Mouse (Mus musculus): ENCODE data around the gene Mip.
"Not testable (repeated sequence)": the region's sequence is repeated elsewhere in the genome, so short reads cannot be mapped to it uniquely, and the experiment has no call there.

Gene Mip

GRCm38 (mm10) chr10:128247020-128247732 lies 21.5 kb downstream of the Mip start:
- DNase-seq (ENCODE audit: low spot score) = no peak

- DNase-seq (ENCODE audit: low spot score) = no peak
Measured at GRCm38 (mm10) chr10:128250565-128250964, 24.9 kb downstream of the Mip start.

- no peak for DNase-seq (ENCODE audit: low spot score)
Measured at GRCm38 (mm10) chr10:128253677-128254255, 28.1 kb downstream of the Mip start, which contains the start of gene Apon. Gene Apon, plus strand, starts transcription at chr10:128254096.

GRCm38 (mm10) chr10:128255925-128256324 lies 30.3 kb downstream of the Mip start:
- no peak for DNase-seq (ENCODE audit: low spot score)

DNA sequence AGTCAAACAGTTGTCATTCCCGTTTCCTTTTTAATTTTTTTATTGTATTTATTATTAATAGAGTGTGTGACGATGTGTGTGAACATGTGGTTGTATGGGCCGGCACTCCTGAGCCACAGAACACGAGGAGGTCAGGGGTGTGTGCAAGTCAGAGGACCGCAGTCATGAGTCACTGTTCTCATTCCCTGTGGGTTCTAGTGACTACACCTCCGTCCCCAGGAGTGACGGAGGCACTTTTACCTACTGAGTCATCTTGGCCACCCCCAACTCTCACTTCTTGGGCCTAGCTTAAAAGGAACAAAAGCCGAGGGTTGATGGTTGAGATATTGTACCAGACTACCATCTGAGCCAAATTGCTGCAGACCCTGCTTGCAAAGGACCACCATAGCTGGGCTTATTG lies 30.7 kb downstream of the Mip start:
- DNase-seq (ENCODE audit: low spot score) = no peak

DNA sequence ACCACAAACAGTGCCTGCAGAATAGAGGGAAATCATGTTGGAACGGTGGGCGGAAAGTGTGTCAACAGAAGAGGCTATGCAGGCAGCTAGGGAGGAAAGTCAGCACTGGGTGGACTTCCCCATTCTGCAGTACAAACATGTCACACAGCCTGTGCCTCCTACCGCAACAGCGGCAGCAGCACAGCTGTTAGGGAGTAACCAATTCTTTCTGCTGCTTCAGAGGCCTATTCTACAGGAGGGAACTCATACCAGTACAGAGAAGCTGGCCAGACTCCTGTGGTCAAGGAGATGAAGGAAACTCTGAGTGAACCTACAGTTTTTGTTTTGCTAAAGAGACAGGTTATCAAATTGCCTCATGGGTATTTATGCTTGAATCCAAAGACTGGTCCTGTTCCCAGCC lies 33.3 kb downstream of the Mip start:
- DNase-seq (ENCODE audit: low spot score) = no peak

GRCm38 (mm10) chr10:128259946-128260345 lies 34.3 kb downstream of the Mip start:
- DNase-seq (ENCODE audit: low spot score) = no peak

DNA sequence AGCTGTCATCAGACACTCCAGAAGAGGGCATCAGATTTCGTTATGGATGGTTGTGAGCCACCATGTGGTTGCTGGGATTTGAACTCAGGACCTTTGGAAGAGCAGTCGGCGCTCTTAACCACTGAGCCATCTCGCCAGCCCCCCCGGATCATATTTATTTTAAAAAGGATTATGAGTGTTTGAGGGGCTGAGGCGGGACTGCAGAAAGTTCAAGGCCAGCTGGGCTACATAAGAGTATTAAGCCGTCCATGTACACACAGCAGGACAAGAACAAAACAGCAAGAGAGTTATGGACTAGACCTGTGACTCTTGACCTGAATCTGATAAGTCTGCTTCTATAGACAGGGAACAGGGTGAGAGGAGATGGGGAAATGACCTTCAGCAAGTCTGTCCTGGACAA lies 34.7 kb downstream of the Mip start:
- DNase-seq (ENCODE audit: low spot score) = not testable (repeated sequence)

- DNase-seq (ENCODE audit: low spot score) = no peak
Measured at GRCm38 (mm10) chr10:128262300-128262699, 36.7 kb downstream of the Mip start.

DNA sequence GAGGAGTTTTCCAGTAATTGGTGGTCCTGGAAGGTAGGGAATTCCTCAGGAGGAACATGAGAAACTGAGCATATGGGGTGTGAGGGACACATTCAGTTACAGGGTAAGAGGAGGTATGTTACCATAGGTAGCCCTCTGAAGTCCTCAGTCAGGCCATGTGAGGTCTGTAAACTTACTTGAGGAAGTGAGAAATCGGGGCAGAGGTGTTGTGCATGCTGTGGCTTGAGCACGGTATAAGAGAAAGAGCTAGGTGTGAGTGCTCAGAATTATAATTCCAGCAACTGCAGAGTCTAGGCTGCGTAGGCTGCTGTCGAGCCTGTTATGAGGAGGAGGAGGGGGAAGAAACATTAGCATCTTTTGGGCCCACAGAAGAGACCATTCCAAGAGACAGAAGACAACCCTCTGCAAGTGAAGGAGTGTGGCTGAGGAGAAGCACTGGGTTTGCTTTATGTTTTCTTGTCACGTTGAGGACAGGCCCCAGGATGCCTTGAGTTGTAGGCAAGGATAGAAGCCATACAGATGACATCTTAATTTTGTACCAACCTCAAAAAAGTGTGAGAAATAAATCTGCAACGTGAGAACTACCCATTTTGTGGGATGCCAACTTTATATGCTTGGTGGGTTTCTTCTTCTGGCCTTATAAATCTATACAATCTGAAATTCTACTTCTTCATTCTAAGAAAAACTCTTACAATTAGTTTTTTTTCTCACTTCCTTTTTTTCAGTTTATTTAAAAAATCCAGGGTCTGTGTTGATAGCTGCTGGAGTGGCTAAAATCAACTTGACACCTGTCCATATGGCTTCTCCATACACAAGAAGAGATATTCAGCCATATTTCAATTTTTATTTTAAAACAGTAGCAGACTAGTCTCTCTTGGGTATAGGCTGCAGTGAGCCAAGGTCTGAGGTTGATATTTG lies 38.0 kb downstream of the Mip start:
- DNase-seq (ENCODE audit: low spot score) = no peak

DNA sequence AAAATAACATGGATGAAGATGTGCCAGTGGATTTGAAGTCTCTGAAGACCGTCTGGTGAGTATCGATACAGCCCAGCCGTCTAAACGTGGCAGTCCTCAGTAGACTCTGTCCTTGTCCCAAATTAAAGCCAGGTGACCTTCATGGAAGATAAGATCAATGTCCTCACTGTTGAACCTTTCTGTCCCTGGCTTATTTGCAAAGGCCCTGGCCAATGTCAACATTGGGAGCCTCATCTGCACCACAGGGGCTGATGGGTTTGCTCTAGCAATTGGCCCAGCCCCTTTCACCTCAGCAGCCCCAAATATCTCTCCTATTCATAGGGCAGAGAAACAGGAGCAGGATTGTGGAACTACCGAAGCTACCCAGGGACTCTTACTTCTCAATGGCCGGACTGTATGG lies 42.7 kb downstream of the Mip start, which contains the start of gene Apof:
Apof (plus strand) TSS at position 301 of the 400 bp plus-strand sequence.
- no peak for DNase-seq (ENCODE audit: low spot score)

- DNase-seq (ENCODE audit: low spot score) = no peak
Measured at GRCm38 (mm10) chr10:128269206-128269910, 43.7 kb downstream of the Mip start.

- DNase-seq (ENCODE audit: low spot score) = peak; percentile 91
Measured at GRCm38 (mm10) chr10:128270287-128270841, 44.7 kb downstream of the Mip start, which contains the start of gene Stat2. Gene Stat2, plus strand, starts transcription at chr10:128270559.

GRCm38 (mm10) chr10:128270866-128271265 lies 45.2 kb downstream of the Mip start:
- DNase-seq (ENCODE audit: low spot score) = no peak

DNA sequence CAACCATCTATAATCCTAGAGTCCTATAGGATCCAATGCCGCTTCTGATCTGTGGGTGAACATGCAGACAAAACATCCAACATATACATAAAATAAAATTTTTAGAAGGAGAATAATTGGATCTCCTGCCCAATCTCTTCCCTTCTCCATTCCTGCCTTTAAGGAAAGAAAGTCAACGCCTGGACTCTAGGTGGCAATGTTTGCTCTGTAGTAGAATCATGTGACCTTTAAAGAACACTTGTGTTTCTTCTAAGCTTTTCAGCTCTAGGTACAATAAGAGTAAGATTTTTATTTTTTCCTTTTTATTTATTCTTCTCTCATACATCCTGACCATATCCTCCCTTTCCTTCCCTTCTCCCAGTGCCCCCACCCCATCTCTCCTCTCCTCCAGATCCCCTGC lies 46.2 kb downstream of the Mip start:
- DNase-seq (ENCODE audit: low spot score) = no peak

GRCm38 (mm10) chr10:128272819-128273439 lies 47.3 kb downstream of the Mip start:
- not testable (repeated sequence) for DNase-seq (ENCODE audit: low spot score)

- DNase-seq (ENCODE audit: low spot score) = not testable (repeated sequence)
Measured at GRCm38 (mm10) chr10:128275374-128275773, 49.7 kb downstream of the Mip start.

DNA sequence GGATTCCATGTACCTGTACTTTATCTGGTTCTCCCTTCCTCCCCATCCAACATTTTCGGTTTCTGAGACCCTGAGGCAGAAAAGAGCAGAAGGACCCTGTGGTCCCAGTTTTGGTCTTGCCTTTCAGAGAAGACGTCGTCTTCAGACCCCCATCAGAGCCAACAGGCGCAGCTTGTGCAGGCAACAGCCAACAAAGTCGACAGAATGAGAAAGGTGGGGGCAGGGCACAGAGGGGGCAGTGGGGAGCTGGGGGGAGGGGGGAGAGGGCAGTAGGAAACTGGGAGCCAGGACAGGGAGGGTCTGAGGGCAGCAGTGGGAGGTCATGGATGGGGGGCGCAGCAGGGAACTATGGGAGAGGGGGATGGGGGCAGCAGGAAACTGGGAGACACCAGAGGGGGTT lies 52.5 kb downstream of the Mip start:
- no peak for DNase-seq (ENCODE audit: low spot score)

DNA sequence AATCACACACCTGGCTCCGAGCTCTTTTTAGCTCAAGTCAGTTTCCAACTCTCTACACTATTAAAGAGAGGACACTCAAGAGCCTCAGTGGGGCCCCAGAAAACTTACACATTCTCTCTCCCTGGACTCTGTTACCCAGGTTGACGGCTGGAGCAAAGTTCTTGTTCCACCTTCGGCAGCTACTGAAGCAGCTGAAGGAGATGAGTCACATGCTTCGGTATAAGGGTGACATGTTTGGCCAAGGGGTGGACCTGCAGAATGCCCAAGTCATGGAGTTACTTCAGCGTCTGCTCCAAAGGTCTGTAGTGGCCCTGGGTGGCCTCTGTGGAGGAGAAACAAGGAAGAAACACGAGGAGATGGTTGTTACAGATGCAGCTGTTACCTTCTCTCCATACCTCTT lies 55.3 kb downstream of the Mip start:
- no peak for DNase-seq (ENCODE audit: low spot score)
